Mouse (Mus musculus) ZHBTc4 (cell line): ENCODE results near the gene Cebpb.

Source experiments
- DNase-seq: peaks from one replicate; pipeline ENCODE4 v3.0.0-alpha.2; 2011; ENCODE audit warnings: low read depth, low spot score

The Cebpb gene

DNA sequence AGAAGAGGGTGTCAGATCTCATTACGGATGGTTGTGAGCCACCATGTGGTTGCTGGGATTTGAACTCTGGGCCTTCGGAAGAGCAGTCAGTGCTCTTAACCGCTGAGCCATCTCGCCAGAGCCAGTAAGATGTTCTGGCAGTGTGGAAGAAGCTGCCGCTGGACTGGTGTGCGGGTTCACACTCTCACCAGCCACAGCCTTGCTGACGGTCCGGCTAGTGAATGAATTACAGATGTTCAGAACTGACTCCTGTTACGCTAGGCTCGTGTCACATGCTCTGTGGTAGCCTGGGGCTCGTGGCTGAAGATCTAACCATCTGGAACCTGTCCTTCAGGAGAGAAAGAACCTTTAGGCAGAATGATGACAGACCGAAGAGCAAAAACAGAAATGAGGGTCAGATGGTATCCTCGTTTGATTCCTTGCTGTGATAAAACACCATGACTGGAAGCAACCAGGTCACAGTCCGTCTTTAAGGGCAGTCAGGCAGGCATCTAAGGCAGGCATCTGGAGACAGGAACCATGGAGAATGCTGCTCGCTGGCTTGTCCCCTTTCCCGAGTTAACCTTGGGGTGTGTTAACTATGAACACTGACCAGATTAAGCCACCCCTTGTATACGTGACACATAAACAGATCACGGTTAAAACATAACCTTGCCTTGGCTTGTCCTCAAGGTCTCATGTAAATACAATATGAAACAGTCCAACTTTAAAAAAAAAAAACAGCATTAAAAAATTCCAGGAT lies 22.6 kb upstream of the Cebpb start:
- DNase-seq = no peak

DNA sequence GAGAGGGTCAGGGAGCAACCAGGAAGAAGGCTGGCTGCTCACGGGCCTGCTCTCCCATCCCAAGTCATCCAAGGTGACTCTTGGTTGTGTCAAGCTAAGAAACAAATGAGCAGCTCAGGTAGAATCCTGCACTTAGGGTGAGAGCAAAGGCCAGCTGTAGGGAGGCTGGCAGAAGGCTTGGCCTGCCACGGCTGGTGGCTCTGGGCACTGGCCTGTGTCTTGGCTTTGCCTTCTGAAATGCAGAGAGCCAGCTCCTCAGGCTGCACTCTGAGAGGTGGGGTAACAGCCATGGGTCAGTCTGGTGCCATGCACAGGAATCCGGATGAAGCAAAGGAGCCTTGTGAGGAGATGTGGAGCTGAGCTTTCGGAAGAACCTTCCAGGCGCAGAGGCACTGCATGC lies 20.3 kb upstream of the Cebpb start:
- DNase-seq = no peak

DNA sequence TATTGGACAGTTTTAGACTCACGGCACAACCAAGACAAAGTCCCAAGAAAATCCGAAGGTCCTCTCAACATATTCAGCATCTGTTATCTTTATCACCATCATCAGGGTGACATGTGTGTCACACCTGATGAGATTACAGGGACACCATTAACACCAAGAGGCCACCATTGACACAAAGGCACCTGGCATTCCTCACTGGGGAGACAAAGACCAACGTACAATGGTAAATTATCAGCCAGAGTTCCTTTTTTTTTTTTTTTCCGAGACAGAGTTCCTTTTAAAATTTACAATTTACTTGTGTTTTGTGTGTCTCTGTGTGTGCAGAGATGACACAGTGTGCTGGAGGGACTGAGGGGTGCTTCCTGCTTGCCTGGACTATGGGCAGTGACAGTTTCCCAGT lies 19.3 kb upstream of the Cebpb start:
- no peak for DNase-seq

DNA sequence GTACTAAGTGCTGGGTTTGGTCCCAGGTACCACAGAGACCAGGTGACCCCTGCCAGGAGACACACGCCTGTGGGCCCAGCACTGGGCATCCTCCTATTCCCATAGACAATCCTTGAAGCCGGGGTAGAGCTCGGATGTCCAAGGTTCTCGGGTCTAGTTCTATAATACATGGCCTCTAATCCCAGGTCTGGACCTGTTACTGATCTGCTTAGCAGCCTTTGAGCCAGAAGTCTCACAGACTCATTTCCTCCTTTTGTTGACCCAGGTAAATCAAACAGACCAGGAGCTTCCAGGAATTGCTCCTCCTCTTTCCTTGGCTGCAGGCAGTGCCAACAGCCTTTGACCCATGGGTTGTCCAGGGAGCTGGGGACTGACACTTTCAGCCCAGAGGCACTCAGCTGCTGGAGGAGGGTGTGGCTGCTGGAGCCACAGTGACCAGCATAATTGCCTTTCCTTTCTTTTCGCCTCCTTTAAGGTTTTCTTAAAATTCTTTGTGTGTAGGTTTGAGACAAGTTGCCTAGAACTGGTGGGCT lies 17.5 kb upstream of the Cebpb start:
- DNase-seq = no peak

DNA sequence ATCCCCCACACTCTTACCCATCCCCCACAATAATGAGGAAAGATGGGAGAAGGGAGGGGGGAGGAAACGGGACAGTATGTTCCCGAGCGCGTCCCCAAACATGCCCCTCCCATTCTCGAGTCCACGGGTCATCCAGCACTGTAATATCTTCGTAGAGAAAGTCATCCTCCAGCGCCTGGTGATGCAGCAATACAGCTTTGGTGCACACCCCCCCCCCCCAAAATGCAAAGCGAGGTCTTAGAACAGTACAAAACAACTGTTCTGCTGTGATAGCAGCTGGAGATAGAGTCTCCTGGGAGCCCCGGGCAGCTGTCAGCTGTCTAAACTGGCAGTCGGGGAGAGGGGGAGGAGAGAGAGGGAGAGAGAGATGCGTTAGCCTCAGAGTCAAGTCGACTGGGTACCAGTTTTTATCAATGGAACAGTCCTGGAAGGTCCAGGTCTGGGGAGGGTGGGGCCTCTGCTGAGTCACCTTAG lies 16.5 kb upstream of the Cebpb start:
- no peak for DNase-seq

DNA sequence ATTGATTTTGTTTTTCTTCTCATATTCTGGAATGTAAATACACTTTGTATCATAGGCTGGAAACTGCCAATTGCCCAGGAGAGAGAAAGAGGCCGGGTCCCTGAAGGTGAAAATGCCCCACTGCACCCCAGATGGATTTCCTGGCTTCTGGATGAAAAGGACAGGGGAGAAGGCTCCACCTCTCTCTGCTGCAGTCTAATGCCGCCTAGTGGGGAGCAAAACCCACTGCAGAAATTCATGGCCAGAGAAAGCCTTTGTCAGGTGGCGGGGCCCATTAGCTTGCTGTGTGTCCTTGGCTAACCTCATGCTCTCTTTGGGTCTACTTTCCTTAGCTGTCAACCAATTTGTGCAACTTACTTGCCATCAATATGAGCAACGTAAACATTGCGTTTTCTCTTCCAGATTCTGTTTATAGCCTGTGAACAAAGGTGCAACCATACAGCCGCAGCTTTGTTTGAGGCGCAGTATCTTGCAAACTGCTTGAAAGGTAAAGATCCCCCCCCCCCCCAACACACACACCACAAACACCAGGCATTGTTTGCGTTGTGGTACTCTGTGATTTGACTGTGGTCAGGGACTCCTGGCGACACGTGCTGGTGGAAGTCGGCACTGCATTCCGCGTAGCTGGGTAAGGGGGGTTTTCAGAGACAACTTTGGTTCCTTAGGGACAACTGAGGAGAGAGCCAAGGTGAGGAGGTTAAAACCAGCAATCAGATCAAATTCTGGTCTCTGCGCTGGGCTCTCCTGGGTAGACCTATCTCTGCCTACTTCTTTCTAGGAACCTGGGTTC lies 13.4 kb upstream of the Cebpb start:
- peak; percentile 75 for DNase-seq

DNA sequence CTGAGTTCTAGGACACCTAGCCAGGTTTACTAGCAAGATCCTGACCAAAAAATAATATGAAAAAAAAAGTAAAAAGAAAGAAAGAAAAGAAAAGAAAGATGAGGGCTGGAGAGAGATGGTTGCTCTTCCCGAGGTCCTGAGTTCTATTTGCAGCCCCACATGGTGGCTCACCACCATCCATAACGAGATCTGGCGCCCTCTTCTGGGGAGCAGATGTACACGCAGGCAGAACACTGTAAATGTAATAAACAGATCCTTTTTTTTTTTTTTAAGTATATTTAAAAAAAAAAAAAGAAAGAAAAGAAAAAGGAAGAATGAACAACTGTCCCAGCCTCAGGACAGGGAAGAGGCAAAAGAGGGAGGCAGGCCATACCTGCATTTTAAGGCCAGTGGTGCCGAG lies 10.1 kb upstream of the Cebpb start:
- DNase-seq = peak; percentile 63

DNA sequence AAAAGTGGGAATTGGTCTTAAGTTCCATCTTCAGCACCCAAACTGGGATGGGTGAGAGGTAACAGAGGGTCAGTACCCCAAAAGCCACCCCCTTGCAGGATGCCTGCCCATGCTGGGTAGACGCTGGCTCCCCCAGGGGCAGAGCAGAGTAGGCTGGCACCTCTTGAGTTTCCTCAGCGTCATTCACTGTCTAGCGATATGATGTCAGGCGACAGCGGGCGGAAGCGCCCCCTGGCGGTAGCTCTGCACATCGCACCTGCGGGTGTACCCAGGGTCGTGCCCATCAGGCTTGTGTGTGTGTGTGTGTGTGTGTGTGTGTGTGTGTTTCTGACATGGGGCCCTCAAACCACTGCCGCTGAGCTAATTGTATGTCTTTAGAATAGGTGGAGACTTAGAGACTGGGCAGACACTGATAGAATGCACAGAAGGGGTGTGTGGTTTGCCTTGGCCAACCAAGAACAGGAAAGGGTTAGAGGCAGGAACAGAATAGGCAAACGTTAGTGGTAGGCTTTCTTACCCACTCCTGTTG lies 8.7 kb upstream of the Cebpb start:
- DNase-seq = peak; percentile 86

DNA sequence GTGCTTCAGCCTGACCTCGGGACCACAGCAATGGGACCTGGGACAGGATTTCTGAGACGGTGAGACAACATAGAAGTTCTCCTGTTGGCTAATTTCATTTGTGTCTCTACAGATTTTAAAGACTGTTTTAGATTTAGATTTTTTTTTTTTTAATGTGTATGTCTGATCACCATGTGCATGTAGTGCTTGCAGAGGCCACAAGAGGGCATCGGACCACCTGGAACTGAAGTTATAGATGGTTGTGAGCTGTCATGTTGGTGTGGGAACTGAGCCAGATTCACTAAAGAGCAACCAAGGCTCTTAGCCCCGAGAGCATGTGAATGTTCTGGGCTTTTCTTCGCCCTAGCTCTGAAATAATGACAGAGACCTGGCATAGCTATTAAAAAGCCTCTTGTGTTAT lies 8.1 kb upstream of the Cebpb start:
- DNase-seq = peak; percentile 78

DNA sequence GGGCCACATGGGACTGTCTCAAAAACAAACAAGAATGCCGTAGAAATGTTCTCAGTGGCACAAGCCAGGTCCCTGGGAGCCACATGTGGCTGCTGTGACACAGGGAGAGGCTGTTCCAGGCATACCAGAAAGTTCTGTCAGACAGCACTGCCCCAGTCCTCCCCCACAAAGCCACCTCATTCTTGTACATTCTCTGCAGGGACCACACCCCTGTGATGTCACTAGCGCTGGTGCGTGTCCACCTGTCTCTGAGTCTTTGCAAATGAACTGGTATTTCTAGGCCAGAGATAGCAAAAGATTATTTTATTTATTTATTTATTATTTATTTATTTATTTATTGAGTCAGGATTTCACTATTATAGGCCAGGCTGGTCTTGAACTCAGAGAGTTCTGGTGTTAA lies 5.0 kb upstream of the Cebpb start:
- no peak for DNase-seq

DNA sequence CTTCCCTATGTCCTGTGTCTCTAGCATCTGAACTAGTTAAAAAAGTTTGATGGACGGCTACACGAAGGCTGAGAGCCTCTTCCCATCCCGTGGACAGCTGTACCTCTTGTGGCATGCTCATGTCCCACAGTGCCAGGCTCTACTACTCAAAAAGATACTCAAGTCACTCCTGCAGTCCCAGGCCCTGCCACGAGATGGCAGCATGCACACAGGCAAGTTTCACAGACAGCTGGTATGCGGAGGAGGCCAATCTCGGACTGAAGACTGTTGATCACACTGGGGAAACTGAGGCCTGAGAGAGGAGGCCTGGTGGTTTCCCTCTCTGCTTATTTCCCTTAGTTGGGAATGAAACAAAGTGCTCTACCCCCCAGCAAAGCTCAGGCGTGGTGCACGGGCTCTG lies 3.6 kb upstream of the Cebpb start:
- peak; percentile 92 for DNase-seq

DNA sequence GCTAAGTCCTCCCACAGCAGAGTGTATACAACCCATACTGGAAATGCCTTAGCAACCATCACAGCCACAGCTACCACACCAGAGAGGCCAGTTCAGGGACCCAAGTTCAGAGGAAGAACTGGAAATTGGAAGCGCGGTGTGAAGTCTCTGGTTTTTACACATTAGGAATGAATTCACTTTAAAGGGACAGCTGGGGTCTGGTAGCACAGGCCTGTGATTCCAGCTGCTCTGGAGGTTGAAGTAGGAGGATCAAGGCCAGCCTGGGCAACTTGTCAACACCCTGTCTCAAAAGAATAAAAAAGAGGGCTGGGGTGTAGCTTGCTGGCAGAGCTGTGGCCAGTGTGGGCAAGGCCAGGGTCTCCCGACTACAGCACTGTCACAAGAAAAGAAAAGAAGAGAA lies 2.9 kb upstream of the Cebpb start:
- DNase-seq = no peak

DNA sequence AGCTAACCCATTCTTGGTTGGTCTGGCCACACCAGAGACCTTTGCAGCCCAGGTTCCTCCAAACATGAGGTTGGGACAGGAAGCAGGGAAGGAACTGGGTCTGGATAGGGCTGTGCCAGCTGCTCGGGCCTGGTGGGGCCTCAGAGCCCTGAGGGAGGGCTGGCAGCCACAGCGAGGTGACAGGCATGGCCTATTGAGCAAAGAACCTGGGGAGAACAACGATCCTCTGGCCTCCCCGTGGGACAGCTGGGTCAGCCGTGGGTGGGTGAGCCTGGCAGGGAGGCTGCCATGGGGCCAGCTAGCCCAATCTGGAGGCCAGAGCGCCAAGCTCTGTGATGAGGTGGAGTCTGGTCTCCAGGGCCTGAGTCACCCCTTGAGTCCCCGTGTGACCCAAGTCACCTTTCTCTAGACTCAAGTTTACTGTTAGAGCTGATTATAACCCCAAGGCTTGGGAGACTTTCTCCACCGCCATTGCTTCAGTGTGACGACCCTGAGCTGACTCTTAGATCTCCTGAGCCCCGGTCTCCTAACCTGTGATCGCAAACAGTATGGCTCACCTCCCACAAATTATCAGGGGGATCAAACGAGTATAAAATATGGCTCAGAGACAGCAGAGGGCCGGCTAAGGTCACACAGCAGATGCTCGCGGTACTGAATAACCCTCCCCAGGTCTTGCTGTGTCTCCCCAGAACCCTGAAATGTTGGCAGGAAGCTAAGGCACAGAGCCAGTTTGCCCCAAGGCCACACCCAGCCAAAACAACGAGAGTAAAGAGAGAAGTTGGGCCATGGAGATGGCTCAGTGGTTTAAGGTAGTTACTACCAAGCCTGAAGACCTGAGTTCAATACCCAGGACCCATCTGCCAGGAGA lies 2.1 kb upstream of the Cebpb start:
- no peak for DNase-seq

DNA sequence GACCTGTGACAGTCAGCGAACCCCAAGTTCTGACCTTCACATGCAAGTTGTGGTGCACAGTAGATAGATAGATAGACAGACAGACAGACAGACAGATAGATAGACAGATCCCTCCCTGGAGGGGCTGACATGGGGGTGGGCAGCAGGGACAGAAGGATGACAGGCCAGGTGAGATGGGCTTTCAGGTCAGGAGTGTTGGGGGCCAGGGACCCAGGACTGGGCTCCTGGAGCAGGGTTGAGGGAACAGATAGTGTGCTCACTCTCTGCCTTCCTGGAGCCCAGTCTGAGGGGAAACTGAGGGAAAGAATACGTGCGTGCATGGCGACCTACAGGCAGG lies 1.5 kb upstream of the Cebpb start:
- no peak for DNase-seq

DNA sequence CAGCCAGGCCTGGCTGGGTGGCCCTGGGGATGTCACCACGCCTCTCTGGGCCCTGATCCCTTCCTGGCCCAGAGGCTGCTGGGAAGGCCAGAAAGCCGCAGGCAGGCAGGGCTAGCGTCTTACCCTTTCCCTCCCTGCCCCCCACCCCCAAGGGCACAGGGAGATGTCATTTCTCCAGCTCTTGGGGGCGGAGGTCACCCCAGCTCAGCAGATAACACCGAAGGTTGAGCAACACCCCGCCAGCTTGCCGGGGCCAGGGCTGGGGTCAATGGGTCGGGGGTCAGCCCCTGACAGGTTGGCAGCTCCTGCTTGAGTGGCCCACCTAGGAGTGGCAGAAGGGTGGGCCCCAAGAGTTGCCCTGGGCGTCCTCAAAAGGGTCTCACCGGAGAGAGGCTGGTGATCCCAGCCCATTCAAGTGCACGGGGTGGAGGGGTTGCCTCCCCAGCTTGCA lies 1.0 kb upstream of the Cebpb start:
- DNase-seq = peak; percentile 42

DNA sequence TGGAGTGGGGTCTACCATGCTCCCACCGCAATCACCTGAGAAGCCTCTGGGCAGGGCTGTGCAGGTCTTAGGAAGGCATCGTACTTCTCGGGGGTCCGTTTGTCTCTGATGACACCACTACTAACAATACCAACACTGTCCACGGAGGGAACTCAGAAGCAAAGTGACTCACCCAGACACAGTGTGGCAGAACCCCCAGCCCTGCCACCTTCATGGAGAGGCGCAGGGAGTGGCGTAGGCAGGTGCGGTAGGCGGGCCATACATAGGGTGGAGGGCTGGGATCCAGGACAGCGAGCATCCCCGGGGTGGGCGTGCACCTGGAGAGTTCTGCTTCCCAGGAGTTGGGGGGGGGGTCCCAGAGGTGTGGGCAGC lies 603 bp upstream of the Cebpb start:
- peak; percentile 55 for DNase-seq

DNA sequence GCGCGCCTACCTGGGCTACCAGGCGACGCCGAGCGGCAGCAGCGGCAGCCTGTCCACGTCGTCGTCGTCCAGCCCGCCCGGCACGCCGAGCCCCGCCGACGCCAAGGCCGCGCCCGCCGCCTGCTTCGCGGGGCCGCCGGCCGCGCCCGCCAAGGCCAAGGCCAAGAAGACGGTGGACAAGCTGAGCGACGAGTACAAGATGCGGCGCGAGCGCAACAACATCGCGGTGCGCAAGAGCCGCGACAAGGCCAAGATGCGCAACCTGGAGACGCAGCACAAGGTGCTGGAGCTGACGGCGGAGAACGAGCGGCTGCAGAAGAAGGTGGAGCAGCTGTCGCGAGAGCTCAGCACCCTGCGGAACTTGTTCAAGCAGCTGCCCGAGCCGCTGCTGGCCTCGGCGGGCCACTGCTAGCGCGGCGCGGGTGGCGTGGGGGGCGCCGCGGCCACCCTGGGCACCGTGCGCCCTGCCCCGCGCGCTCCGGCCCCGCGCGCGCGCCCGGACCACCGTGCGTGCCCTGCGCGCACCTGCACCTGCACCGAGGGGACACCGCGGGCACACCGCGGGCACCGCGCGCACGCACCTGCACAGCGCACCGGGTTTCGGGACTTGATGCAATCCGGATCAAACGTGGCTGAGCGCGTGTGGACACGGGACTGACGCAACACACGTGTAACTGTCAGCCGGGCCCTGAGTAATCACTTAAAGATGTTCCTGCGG lies 945 bp downstream of the Cebpb start, which contains the start of gene Tmem189:
Gene Tmem189 (minus strand): TSS at position 322 of the 718 bp plus-strand sequence.
- DNase-seq = peak; percentile 95

DNA sequence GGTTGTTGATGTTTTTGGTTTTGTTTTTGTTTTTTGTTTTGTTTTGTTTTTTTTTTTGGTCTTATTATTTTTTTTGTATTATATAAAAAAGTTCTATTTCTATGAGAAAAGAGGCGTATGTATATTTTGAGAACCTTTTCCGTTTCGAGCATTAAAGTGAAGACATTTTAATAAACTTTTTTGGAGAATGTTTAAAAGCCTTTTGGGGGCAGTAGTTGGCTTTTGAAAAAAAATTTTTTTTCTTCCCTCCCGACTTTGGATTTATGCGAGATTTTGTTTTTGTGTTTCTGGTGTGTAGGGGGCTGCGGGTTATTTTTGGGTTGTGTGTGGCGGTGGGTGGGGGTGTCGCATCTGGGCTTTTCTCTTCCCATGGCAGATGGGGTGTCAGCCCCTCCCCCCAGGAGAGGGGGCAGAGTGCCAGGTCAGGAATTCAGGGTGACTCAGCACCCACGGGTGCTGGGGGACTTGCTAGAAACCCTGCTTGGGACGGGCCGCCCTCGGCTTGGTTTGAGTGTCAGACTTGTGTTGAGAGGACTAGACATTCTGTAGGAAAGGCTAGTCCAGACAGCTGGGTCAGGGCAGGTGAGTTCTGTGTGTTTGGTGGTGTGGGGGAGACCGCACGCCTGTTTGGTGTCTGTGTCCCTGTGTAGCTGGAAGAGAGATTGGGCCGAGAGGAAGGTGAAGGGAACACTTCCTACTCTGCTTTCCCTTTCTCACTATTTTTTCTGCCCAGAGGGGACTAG lies 1.7 kb downstream of the Cebpb start:
- DNase-seq = peak; percentile 59

DNA sequence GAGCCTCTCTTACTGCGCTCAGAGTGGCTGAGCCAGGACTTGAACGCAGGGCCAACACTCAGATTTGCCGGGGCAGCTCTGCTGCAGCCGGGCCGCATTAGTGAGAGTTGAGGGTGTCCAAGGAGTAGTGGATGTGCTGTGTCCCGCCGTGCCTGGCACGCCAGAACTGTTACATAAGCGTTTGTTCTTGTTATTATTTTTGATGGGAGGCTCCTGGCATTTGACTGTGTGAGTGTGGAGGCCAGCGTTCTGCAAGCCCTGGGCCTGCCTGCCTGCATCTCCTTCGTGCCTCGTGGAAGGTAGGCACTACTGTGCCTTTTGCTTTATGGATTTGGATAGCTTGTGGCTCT lies 2.2 kb downstream of the Cebpb start:
- peak; percentile 36 for DNase-seq

DNA sequence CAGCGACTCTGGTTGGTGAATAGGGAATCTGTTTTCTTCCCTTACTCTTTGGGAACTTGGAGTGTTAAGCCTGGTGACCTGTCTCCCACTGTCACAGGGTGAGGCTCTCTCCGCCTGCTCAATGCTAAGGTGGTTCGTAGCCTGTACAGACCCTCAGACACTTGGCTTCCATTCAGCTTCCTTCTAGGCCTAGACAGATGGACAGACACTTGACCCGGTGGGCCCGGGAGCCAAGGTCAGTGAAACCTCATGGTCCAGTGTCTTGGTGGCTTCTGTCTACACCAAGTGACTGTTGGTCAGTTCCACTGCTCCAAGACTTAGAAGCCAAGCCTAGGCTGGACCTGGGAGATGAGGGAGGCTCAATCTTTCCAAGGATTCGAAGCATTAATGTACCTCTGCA lies 2.7 kb downstream of the Cebpb start:
- DNase-seq = no peak
